Mouse (Mus musculus) MEL (cell line): ENCODE measurements around the gene Qtrt2. TPM values are rescaled to one million over a fixed set of nuclear protein-coding genes. Genes with fewer than 3 reads are reported as not detected.
A peak's percentile ranks its signal among the peaks of the same experiment; 100 is the strongest.

ENCODE experiments used
- DNase-seq: peaks from one replicate; pipeline ENCODE4 v3.0.0; 2011; ENCODE audit warnings: low read depth, low spot score
- H3K27ac ChIP-seq: 2 replicates; pipeline ENCODE4 v1.5.1; 2012; ENCODE audit warnings: low read depth, mild to moderate bottlenecking, control low read depth, low read length, moderate library complexity; ENCODE audit not compliant: control insufficient read depth
- H3K27me3 ChIP-seq, 2 experiments: fragments of 150-350 bp in 1 of 2; sonication (generic) in 1 of 2; 2 replicates each; pipeline ENCODE4 v1.6.1; 2012; ENCODE audit warnings: low read length in 2 of 2, mild to moderate bottlenecking in 2 of 2, improper control_type of control experiment in 1 of 2, moderate library complexity in 1 of 2; ENCODE audit not compliant: insufficient read depth in 2 of 2, control insufficient read depth in 1 of 2
- H3K36me3 ChIP-seq, 2 experiments: 2 replicates each; pipeline ENCODE4 v1.6.1; 2012 to 2014; ENCODE audit warnings: low read length in 2 of 2, improper control_type of control experiment in 1 of 2, inconsistent platforms in 1 of 2, mild to moderate bottlenecking in 1 of 2; ENCODE audit not compliant: insufficient read depth in 2 of 2, control insufficient read depth in 1 of 2
- H3K4me1 ChIP-seq, 2 experiments: fragments of 150-350 bp in 1 of 2; sonication (generic) in 1 of 2; 2 replicates each; pipeline ENCODE4 v1.6.1; 2012; ENCODE audit warnings: low read length in 2 of 2, improper control_type of control experiment in 1 of 2, mild to moderate bottlenecking in 1 of 2; ENCODE audit not compliant: insufficient read depth in 2 of 2, control insufficient read depth in 1 of 2
- H3K4me3 ChIP-seq, 2 experiments: fragments of 150-350 bp in 1 of 2; sonication (generic) in 1 of 2; 2 replicates each; pipeline ENCODE4 v1.5.1; 2012; ENCODE audit warnings: low read depth in 2 of 2, low read length in 2 of 2, mild to moderate bottlenecking in 2 of 2, moderate library complexity in 2 of 2, control low read depth in 1 of 2, improper control_type of control experiment in 1 of 2; ENCODE audit not compliant: control insufficient read depth in 1 of 2, insufficient read depth in 1 of 2
- H3K79me2 ChIP-seq: 2 replicates; pipeline ENCODE4 v1.6.1; 2012; ENCODE audit warnings: mild to moderate bottlenecking, low read length, moderate library complexity; ENCODE audit not compliant: control insufficient read depth, poor library complexity, insufficient read depth
- H3K9ac ChIP-seq: 2 replicates; pipeline ENCODE4 v1.6.1; 2012; ENCODE audit warnings: low read depth, mild to moderate bottlenecking, control low read depth, low read length, moderate library complexity; ENCODE audit not compliant: control insufficient read depth, poor library complexity, severe bottlenecking
- H3K9me3 ChIP-seq: fragments of 150-350 bp; sonication (generic); replicated peaks from 2 replicates; pipeline ENCODE4 v1.6.1; 2012; ENCODE audit warnings: mild to moderate bottlenecking, low read length, improper control_type of control experiment, moderate library complexity; ENCODE audit not compliant: insufficient read depth
- BHLHE40 ChIP-seq: IDR thresholded peaks from 2 replicates; pipeline ENCODE4 v1.6.1; 2012; ENCODE audit warnings: low read depth, mild to moderate bottlenecking, inconsistent platforms, low read length, improper control_type of control experiment, borderline replicate concordance
- CHD1 ChIP-seq: IDR thresholded peaks from 2 replicates; pipeline ENCODE4 v1.6.1; 2012; ENCODE audit warnings: low read depth, mild to moderate bottlenecking, inconsistent platforms, low read length, improper control_type of control experiment
- CHD2 ChIP-seq: IDR thresholded peaks from 2 replicates; pipeline ENCODE4 v1.6.1; 2011; ENCODE audit warnings: low read length, improper control_type of control experiment
- CTCF ChIP-seq, 3 experiments: IDR thresholded peaks in 2 of 3; conservative IDR thresholded peaks in 1 of 3; 2 replicates each; pipeline ENCODE4 v1.5.1; 2011 to 2012; ENCODE audit warnings: low read length in 3 of 3, low read depth in 2 of 3, mild to moderate bottlenecking in 2 of 3, improper control_type of control experiment in 1 of 3, inconsistent platforms in 1 of 3, mixed read lengths in 1 of 3, moderate library complexity in 1 of 3; ENCODE audit not compliant: control insufficient read depth in 1 of 3, insufficient read depth in 1 of 3, poor library complexity in 1 of 3, severe bottlenecking in 1 of 3
- E2F4 ChIP-seq: IDR thresholded peaks from 2 replicates; pipeline ENCODE4 v1.6.1; 2011; ENCODE audit warnings: low read depth, low read length, improper control_type of control experiment, borderline replicate concordance
- ELF1 ChIP-seq: IDR thresholded peaks from 2 replicates; pipeline ENCODE4 v1.6.1; 2014; ENCODE audit warnings: low read depth, mild to moderate bottlenecking, inconsistent platforms, low read length, improper control_type of control experiment, moderate library complexity
- EP300 ChIP-seq, 2 experiments: IDR thresholded peaks; 2 replicates each; pipeline ENCODE4 v1.6.1; 2011; ENCODE audit warnings: improper control_type of control experiment in 2 of 2, low read length in 2 of 2, low read depth in 1 of 2, mild to moderate bottlenecking in 1 of 2
- GABPA ChIP-seq: IDR thresholded peaks from 2 replicates; pipeline ENCODE4 v1.6.1; 2012; ENCODE audit warnings: low read depth, mild to moderate bottlenecking, inconsistent platforms, low read length, improper control_type of control experiment, moderate library complexity
- KAT2A ChIP-seq: conservative IDR thresholded peaks from 2 replicates; pipeline ENCODE4 v1.6.1; 2012; ENCODE audit warnings: low read depth, low read length, improper control_type of control experiment, inconsistent platforms
- MAX ChIP-seq: IDR thresholded peaks from 2 replicates; pipeline ENCODE4 v1.6.1; 2011; ENCODE audit warnings: low read length, improper control_type of control experiment
- MAZ ChIP-seq: IDR thresholded peaks from 2 replicates; pipeline ENCODE4 v1.6.1; 2012; ENCODE audit warnings: low read depth, mild to moderate bottlenecking, inconsistent platforms, low read length, improper control_type of control experiment
- MXI1 ChIP-seq: IDR thresholded peaks from 2 replicates; pipeline ENCODE4 v1.6.1; 2011; ENCODE audit warnings: mild to moderate bottlenecking, low read depth, low read length, improper control_type of control experiment
- MYB ChIP-seq: IDR thresholded peaks from 2 replicates; pipeline ENCODE4 v1.6.1; 2011; ENCODE audit warnings: mild to moderate bottlenecking, low read depth, low read length, improper control_type of control experiment
- NELFE ChIP-seq: IDR thresholded peaks from 2 replicates; pipeline ENCODE4 v1.6.1; 2011; ENCODE audit warnings: low read depth, low read length, improper control_type of control experiment
- NRF1 ChIP-seq: IDR thresholded peaks from 2 replicates; pipeline ENCODE4 v1.6.1; 2014; ENCODE audit warnings: low read depth, mild to moderate bottlenecking, inconsistent platforms, low read length, improper control_type of control experiment, moderate library complexity; ENCODE audit not compliant: poor library complexity, insufficient read depth, severe bottlenecking
- POLR2A ChIP-seq, 2 experiments: IDR thresholded peaks; 2 replicates each; pipeline ENCODE4 v1.6.1; 2011 to 2012; ENCODE audit warnings: low read length in 2 of 2, mild to moderate bottlenecking in 2 of 2, control low read depth in 1 of 2, improper control_type of control experiment in 1 of 2, low read depth in 1 of 2, moderate library complexity in 1 of 2; ENCODE audit not compliant: control insufficient read depth in 1 of 2, insufficient read depth in 1 of 2, poor library complexity in 1 of 2
- POLR2AphosphoS2 ChIP-seq: IDR thresholded peaks from 2 replicates; pipeline ENCODE4 v1.6.1; 2011; ENCODE audit warnings: low read length, improper control_type of control experiment
- POLR2AphosphoS5 ChIP-seq: IDR thresholded peaks from 2 replicates; pipeline ENCODE4 v1.6.1; 2012; ENCODE audit warnings: low read depth, borderline replicate concordance, mild to moderate bottlenecking, inconsistent platforms, low read length, moderate library complexity, mixed read lengths
- RAD21 ChIP-seq: IDR thresholded peaks from 2 replicates; pipeline ENCODE4 v1.6.1; 2011; ENCODE audit warnings: mild to moderate bottlenecking, low read depth, low read length, improper control_type of control experiment
- RCOR1 ChIP-seq: IDR thresholded peaks from 2 replicates; pipeline ENCODE4 v1.6.1; 2012; ENCODE audit warnings: low read depth, mild to moderate bottlenecking, inconsistent platforms, low read length, improper control_type of control experiment
- SIN3A ChIP-seq: IDR thresholded peaks from 2 replicates; pipeline ENCODE4 v1.6.1; 2012; ENCODE audit warnings: low read length, improper control_type of control experiment, inconsistent platforms
- SMC3 ChIP-seq: IDR thresholded peaks from 2 replicates; pipeline ENCODE4 v1.6.1; 2011; ENCODE audit warnings: low read depth, low read length, improper control_type of control experiment
- TAL1 ChIP-seq: IDR thresholded peaks from 2 replicates; pipeline ENCODE4 v1.6.1; 2012; ENCODE audit warnings: mild to moderate bottlenecking, inconsistent platforms, low read length, moderate library complexity, mixed read lengths
- TBP ChIP-seq: IDR thresholded peaks from 2 replicates; pipeline ENCODE4 v1.8.0; 2011; ENCODE audit warnings: low read depth, low read length, improper control_type of control experiment
- TCF12 ChIP-seq: IDR thresholded peaks from 2 replicates; pipeline ENCODE4 v1.6.1; 2014; ENCODE audit warnings: low read depth, mild to moderate bottlenecking, inconsistent platforms, low read length, improper control_type of control experiment, moderate library complexity
- UBTF ChIP-seq: IDR thresholded peaks from 2 replicates; pipeline ENCODE4 v1.6.1; 2012; ENCODE audit warnings: low read depth, mild to moderate bottlenecking, inconsistent platforms, low read length, improper control_type of control experiment, moderate library complexity, borderline replicate concordance; ENCODE audit not compliant: insufficient read depth
- USF1 ChIP-seq: IDR thresholded peaks from 2 replicates; pipeline ENCODE4 v1.6.1; 2014; ENCODE audit warnings: low read depth, mild to moderate bottlenecking, inconsistent platforms, low read length, improper control_type of control experiment, moderate library complexity
- USF2 ChIP-seq, 2 experiments: IDR thresholded peaks; 2 replicates each; pipeline ENCODE4 v1.6.1; 2011 to 2012; ENCODE audit warnings: improper control_type of control experiment in 2 of 2, low read length in 2 of 2, borderline replicate concordance in 1 of 2, inconsistent platforms in 1 of 2, low read depth in 1 of 2, mild to moderate bottlenecking in 1 of 2; ENCODE audit not compliant: insufficient read depth in 1 of 2
- ZC3H11A ChIP-seq: IDR thresholded peaks from 2 replicates; pipeline ENCODE4 v1.6.1; 2012; ENCODE audit warnings: low read depth, mild to moderate bottlenecking, inconsistent platforms, low read length, improper control_type of control experiment
- ZKSCAN1 ChIP-seq: IDR thresholded peaks from 2 replicates; pipeline ENCODE4 v1.6.1; 2012; ENCODE audit warnings: low read depth, mild to moderate bottlenecking, inconsistent platforms, low read length, improper control_type of control experiment, moderate library complexity
- ZMIZ1 ChIP-seq: IDR thresholded peaks from 2 replicates; pipeline ENCODE4 v1.6.1; 2012; ENCODE audit warnings: low read depth, mild to moderate bottlenecking, inconsistent platforms, low read length, improper control_type of control experiment, moderate library complexity
- ZNF384 ChIP-seq: IDR thresholded peaks from 2 replicates; pipeline ENCODE4 v1.6.1; 2012; ENCODE audit warnings: low read depth, mild to moderate bottlenecking, inconsistent platforms, low read length, improper control_type of control experiment
- polyA plus RNA-seq, 2 experiments: library from polyadenylated mRNA; stranded (reverse) in 1 of 2; unstranded in 1 of 2; fragments of >175 nt in 1 of 2; fragments of >200 nt in 1 of 2; gene quantifications; 2 replicates each; pipeline versions ENCODE4 v1.2.1 to v1.2.4; 2012; ENCODE audit warnings: low replicate concordance in 2 of 2, low read depth in 1 of 2; ENCODE audit not compliant: insufficient read length in 2 of 2, insufficient read depth in 1 of 2, missing spikeins in 1 of 2
- total RNA-seq: library from RNA; depleted of rRNA; stranded (reverse); fragments of 300-350 nt; gene quantifications from 2 replicates; pipeline ENCODE4 v1.2.3, GENCODE M21; 2012

The Qtrt2 gene
- total and polyA plus RNA-seq, 3 experiments = 37.6 to 68.4 (median 47.9) TPM

GRCm38 (mm10) chr16:43954913-43955312, 28.3 kb upstream of the Qtrt2 start:
- H3K4me1 ChIP-seq = peaks cover 5 to 8% of the 10 kb centered on the region in 2 experiments
- peaks cover 0 to 11% of the 10 kb centered on the region in 2 experiments; a peak in 2 of 4 replicates for H3K36me3 ChIP-seq
- H3K27me3 ChIP-seq = no peaks in the 10 kb centered on the region
- H3K9me3 ChIP-seq = no peaks in the 10 kb centered on the region
- no peak overlapping the region for H3K4me3 ChIP-seq
- no peak overlapping the region for H3K27ac ChIP-seq
- DNase-seq = no peak
- no peak overlapping the region for H3K9ac ChIP-seq
- TF ChIP-seq ZKSCAN1 = no peak
- no peaks in the 10 kb centered on the region for H3K79me2 ChIP-seq

GRCm38 (mm10) chr16:43951591-43951990, 25.0 kb upstream of the Qtrt2 start:
- H3K9me3 ChIP-seq = no peaks in the 10 kb centered on the region
- no peak overlapping the region for H3K9ac ChIP-seq
- H3K27ac ChIP-seq = peak overlapping the region; percentile 8; the same call in 1 of the 2 replicates
- no peak overlapping the region for H3K4me3 ChIP-seq
- DNase-seq = peak; percentile 87
- peaks cover 5 to 8% of the 10 kb centered on the region in 2 experiments for H3K4me1 ChIP-seq
- no peaks in the 10 kb centered on the region for H3K27me3 ChIP-seq
- no peaks in the 10 kb centered on the region for H3K79me2 ChIP-seq
- peaks cover 0 to 11% of the 10 kb centered on the region in 2 experiments; a peak in 2 of 4 replicates for H3K36me3 ChIP-seq
- TF ChIP-seq TBP (no peak), CHD2 (no peak), E2F4 (no peak), RAD21 (no peak), GABPA (no peak), KAT2A (no peak), ZC3H11A (0 out of 2 replicates have a peak, but pooled peaks have one; percentile 5), TCF12 (0 out of 2 replicates have a peak, but pooled peaks have one; percentile 44), ZKSCAN1 (no peak), MXI1 (no peak), MAZ (no peak), NELFE (no peak), NRF1 (no peak), SIN3A (no peak; the same call in 1 of the 2 replicates), POLR2A (IDR thresholded peaks at IDR 0.05; ENCODE audit: control insufficient read depth in 1 of 2, insufficient read depth in 1 of 2, low read depth in 1 of 2, low read length in 2 of 2, poor library complexity in 1 of 2) (no peak), ZNF384 (no peak), ELF1 (no peak), UBTF (no peak), ZMIZ1 (no peak), RCOR1 (peak; percentile 32; the same call in 1 of the 2 replicates), USF2 (IDR thresholded peaks at IDR 0.05; ENCODE audit: borderline replicate concordance in 1 of 2, insufficient read depth in 1 of 2, low read depth in 1 of 2, low read length in 2 of 2) (no peak), USF1 (no peak), CHD1 (no peak), TAL1 (no peak), CTCF (IDR thresholded peaks at IDR 0.05 in 2 of 3, conservative IDR thresholded peaks at IDR 0.05 in 1 of 3; ENCODE audit: control insufficient read depth in 1 of 3, insufficient read depth in 1 of 3, low read depth in 2 of 3, low read length in 3 of 3, poor library complexity in 1 of 3, severe bottlenecking in 1 of 3) (no peak), MAX (no peak), POLR2AphosphoS2 (no peak), BHLHE40 (no peak), SMC3 (peak; percentile 19; the same call in 1 of the 2 replicates), MYB (no peak), POLR2AphosphoS5 (no peak), EP300 (IDR thresholded peaks at IDR 0.05; ENCODE audit: low read depth in 1 of 2, low read length in 2 of 2) (peak in 1 of 2 experiments; percentile 63; a peak in 3 of 4 replicates)
